Mouse (Mus musculus) frontal cortex, adult (tissue): ENCODE data around the gene Aldh1a1.
A peak's percentile ranks its signal among the peaks of the same experiment; 100 is the strongest.
"Not testable (repeated sequence)": the region's sequence is repeated elsewhere in the genome, so short reads cannot be mapped to it uniquely, and the experiment has no call there.

Experiments used
- ATAC-seq: cut with Nextera tagmentation; 2 replicates; pipeline ENCODE4 v1.9.2; 2017; ENCODE audit warnings: mild to moderate bottlenecking, moderate library complexity, mixed read lengths; ENCODE audit not compliant: low TSS enrichment

Aldh1a1 gene

GRCm38 (mm10) chr19:20555365-20555764 is 62.9 kb downstream of the Aldh1a1 start:
- no peak for ATAC-seq

- ATAC-seq, result no peak
Measured at GRCm38 (mm10) chr19:20557211-20557610, 64.7 kb downstream of the Aldh1a1 start.

DNA sequence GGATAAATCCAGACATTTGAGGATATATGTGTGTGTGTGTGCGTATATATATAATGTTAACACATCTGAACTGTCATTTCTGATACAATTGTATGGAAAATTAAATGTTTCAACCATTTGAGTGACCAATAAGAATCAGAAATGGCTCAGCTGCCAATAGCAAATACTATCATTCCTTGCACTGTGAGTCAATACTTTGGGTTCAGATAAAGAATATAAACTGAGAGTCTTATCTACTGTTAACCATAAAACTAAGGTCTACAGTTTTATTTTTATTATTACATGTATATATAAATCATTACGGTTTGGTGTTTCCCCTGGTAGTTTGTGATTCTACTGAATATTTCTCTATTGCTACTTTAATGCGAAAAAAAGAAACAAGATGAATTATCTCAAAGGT is 65.6 kb downstream of the Aldh1a1 start:
- no peak for ATAC-seq

GRCm38 (mm10) chr19:20558544-20558943 is 66.0 kb downstream of the Aldh1a1 start:
- ATAC-seq, result no peak

DNA sequence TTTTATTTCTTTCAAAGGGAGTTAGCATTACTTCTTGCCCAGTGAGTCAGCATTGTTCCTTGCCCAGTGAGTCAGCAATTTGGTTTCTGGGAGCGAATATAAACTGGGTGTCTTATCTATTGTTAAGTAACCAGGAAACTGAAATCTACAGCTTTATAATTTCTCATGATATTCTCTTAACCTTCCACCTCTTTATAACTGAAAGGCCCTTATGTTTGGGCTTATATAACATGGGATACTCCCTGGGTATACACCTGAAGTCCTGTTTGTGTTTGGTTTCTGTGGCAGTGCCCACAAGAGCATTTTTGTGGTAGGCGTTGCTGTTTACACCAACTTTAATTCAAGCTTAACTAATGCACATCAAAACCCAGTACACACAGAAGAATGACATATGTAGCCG is 66.4 kb downstream of the Aldh1a1 start:
- ATAC-seq, result no peak

DNA sequence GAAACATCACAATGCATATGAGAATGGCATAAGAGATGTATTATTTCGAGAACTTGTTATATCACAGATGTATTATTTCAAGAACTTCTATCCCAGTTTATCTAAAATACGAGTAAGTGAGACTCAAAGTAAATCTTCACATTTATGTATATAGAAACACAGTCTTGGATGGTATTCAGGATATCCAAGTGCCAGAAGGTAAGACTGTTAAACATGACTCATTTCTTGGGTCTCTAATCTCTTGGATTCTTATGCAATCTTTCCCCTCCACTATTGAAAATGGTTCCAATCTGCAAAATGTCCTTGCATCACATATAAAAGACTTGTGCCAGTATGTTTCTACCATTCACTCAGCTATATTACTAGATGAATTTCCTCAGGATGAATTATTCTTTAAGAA is 67.4 kb downstream of the Aldh1a1 start:
- peak; percentile 91 for ATAC-seq

DNA sequence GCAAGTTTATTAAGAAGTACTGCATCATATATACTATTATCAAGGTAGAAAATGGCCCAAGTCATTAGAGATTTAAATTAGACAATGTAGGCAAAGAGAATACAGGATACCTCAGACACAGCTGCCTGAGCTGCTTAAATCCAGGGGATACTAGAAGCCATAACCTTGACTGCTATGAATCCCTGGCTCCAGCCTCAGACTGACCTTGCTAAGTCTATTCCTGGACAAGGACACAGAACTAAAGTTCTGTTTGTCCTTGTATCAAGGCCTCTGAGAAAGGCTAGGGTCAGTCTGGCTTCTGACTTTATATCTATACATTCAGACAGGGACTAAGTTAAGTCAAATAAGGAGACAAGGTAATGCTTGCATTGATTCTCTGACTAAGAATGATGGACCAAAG is 69.9 kb downstream of the Aldh1a1 start:
- ATAC-seq, result no peak

- ATAC-seq, result no peak
Measured at GRCm38 (mm10) chr19:20566294-20566693, 73.8 kb downstream of the Aldh1a1 start.

DNA sequence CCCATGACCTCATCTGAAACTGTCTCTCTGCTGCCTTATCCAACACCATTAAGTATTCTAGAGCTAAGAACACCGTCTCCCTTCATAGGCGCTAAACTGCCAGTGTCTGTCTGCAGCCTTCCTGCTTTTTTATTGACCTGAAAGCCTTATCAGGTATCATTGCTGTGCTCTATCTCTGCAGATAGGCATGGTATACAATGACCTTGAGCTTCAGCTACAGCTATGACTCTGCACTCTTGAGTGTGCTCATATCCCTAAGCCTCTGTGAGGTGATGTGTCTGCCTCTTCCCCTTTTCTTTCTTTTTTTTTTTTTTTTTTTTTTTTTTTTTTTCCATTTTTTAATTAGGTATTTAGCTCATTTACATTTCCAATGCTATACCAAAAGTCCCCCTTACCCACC is 74.5 kb downstream of the Aldh1a1 start:
- ATAC-seq, result no peak

DNA sequence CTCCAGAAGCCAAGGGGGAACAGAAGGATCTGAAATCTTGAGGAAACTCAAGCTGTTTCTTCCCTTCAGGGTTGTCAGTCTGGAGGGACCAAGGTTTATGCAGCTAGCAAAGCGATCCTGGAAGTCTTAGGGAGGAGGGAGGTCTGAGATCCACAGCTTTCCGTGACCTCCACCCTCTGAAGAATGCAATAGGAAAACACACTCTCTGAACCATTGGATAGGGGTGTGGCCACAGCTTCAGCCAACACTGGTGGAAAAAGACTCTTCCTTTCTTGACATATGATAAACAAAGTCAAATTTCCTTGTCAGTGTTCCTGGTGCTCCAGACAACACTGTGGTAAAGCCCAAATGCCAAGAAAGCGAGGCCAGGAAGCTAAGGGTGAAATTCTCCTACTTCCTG is 84.5 kb downstream of the Aldh1a1 start:
- no peak for ATAC-seq

GRCm38 (mm10) chr19:20577429-20577828 is 84.9 kb downstream of the Aldh1a1 start:
- ATAC-seq, result no peak

DNA sequence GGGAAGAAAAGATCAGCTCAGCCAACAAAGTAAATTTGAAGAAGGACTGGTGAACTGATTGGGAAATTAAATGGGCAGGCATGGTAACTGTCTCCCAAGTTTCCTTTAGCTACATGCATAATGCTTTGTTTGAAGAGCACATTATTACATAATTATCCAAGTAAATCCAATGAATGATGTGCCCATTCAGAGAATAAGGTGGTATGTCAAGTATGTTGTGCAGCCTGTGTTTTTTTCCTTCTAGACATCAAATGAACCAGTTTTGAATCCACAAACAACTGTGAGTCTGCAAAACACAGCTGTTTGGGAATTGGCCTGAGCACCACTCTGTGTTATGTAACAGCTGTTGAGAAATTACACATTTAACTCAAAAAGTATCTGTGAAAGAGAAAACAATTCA is 107.4 kb downstream of the Aldh1a1 start:
- no peak for ATAC-seq

DNA sequence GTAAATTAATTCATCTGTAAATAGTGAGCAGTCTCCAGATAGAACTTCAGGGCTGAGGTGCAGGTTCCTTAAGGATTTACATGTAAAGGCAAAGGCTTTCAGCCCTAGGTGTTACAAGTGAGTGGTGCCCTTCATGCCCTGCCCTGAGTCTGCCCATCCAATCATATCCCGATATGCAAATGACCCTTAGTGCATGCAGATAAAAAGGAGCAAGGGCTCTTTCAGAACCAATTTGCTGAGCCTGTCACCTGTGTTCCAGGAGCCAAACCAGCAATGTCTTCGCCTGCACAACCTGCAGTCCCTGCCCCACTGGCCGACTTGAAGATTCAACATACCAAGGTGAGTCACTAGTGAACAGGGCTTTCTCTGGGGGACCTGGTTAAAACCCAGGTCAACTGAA is 109.2 kb downstream of the Aldh1a1 start:
- ATAC-seq, result no peak

GRCm38 (mm10) chr19:20603212-20603611 is 110.7 kb downstream of the Aldh1a1 start:
- peak; percentile 94 for ATAC-seq

DNA sequence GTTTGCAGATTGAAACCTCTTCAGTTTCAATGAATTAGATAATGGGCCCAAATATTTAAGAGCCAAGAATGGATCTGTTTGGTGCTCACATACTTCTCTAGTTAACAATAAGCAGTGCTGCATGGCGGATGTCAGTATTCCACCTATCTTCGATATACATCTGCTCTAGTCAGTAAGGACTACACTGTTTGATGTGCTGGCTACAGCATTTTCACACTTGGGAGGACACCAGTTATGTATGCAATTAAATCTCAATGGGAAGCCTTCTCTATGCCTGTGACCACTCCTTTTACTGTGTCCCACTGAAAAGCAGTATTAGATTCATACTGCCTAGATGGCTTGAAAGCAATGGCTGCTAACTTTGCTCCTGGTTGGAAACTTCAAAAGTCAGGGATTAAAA is 111.4 kb downstream of the Aldh1a1 start:
- ATAC-seq, result no peak

- ATAC-seq, result no peak
Measured at GRCm38 (mm10) chr19:20614252-20614930, 121.9 kb downstream of the Aldh1a1 start.

GRCm38 (mm10) chr19:20622434-20622833 is 129.9 kb downstream of the Aldh1a1 start:
- ATAC-seq, result no peak

DNA sequence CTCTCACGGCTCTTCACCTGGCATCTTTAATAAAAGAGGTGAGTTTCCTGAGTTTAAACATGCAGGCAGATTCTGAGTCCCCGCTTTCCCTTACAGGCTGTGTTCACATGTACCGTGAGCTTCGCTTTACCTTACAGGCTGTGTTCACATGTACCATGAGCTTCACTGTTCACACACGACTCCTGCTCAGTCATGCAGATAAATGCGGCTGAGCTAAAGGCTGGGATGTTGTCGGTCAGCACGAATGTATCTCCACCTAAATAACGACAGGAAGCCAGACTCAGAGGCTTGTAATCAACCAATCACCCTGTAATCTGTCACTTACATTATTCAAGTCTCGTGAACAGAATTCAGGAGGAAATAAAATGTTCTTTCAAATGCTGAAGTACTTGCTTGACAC is 130.9 kb downstream of the Aldh1a1 start:
- no peak for ATAC-seq

- no peak for ATAC-seq
Measured at GRCm38 (mm10) chr19:20631020-20631419, 138.5 kb downstream of the Aldh1a1 start.

DNA sequence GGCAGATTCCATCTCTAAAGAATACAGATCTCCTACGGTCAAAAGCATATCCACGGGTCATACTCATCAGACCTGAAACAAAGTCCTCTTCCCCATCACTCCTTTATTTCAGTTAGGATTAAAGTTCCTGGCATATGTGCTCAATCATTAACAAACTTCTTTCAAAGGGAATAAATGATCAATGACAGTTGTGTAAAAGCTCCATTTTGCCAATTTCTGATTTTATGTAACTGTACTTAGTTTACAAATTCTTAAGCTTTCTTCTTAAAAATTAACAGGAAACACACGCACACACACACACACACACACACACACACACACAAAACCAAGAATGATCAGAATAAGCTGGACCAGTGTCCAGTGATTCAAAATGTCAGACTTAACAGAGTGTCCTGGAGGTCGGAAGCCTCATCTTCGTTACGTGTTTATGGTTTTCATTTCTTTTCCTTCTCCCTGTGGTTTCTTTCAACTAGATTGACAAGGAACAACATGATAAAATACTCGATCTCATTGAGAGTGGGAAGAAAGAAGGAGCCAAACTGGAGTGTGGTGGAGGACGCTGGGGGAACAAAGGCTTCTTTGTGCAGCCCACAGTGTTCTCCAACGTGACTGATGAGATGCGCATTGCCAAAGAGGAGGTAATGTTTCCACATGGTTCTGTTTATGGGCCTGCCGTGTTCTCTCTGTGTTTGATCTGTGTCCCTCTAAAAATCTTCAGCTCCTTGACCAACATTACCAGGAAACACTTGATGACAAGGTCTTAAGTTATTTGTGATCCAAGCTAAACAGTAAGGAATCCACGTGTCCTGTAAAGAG is 141.6 kb downstream of the Aldh1a1 start:
- peak; percentile 59; the same call in 1 of the 2 replicates for ATAC-seq

- no peak for ATAC-seq
Measured at GRCm38 (mm10) chr19:20644346-20644745, 151.8 kb downstream of the Aldh1a1 start.

DNA sequence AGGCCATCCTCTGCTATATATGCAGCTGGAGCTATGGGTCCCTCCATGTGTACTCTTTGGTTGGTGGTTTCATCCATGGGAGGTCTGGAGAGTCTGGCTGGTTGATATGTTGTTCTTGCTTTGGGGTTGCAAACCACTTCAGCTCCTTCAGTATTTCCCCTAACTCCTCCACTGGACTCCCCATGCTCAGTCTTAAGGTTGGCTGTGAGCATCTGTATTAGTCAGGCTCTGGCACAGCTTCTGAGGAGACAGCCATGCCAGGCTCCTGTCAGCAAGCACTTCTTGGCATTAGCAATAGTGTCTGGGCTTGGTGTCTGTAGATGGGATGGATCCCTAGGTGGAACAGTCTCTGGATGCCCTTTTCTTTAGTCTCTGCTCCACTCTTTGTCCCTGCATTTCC is 155.0 kb downstream of the Aldh1a1 start:
- not testable (repeated sequence) for ATAC-seq

GRCm38 (mm10) chr19:20650008-20650407 is 157.5 kb downstream of the Aldh1a1 start:
- no peak for ATAC-seq
